Mouse (Mus musculus) ovary, postnatal 10 days (tissue): ENCODE results near the gene Hilpda.

Experiments used
- DNase-seq: peaks from one replicate; pipeline ENCODE4 v3.0.0; 2022; ENCODE audit warnings: low spot score

The Hilpda gene

DNA sequence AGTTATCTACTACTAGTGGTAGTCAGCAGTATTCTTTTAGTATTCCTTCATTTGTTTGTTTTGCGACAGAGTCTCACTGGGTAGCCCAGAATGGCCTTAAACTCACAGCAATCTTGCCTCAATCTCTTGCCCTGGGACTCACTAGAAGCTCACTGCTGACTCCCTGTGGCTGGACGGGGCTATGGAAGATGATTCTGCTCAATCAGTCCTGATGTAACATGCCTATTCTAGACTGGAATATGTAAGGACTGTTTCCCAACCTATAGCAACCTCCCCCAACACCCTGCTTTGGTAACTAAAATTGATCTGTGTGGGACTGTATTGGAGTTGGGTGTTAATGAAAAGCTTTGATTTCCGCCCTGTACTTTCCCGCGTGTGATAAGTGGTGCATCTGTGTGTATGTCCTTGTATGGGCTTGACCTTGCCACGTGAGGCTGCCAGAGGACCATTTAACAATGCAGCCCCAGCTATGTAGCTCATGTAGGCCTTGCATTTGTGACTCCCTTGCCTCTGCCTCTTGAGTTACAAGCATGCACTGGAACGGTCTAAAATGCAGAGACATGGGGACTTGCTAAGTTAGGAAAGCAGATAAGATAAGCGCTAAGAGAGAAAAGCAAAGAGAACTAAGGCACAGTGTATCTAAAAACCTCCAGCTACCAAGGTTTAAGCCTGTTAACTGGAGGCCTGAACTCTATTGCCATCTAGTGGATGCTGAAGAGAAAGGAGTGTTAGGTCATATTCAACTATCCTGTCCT, 6.4 kb downstream of the Hilpda start:
- DNase-seq, result no peak

DNA sequence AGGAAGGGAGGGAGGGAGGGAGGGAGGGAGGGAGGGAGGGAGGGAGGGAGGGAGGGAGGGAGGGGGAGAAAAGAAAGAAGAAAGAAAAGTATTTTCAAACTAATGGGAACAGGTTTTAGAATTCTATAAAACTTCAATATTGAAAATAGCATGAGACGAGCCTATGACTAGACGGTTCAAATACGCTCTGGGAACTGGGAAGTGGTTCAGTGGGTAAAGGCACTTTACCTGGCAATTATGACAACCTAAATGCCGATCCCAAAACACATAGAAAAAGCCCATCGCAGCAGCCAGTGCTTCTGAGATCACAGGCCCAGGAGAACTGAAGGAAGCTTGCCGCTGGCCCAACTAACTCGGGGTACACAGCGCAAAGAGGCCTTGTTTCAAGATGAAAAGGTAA, 7.0 kb downstream of the Hilpda start, which contains the start of gene Fam71f2:
Gene Fam71f2, plus strand, starts transcription at position 301 of the 400 bp plus-strand sequence.
- DNase-seq, result no peak

DNA sequence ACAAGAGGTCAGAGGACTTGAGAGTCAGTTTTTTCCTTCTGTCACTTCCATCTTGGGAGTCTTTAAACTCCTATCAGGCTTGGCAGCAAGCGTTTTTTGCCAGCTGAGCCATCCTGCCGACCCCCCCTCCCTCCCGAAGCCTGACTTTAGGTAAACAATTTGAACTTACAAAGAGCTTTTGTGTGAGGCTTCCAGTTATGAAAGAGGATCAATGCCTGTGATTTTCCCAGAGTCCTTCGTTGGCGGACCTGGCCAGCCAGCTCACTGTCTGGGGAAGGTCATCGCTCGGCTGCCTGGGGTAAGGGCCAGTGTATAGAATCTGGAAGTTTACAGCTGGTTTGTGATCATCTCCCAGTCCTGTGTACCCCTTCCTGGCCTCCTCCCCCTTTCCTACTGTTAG, 8.4 kb downstream of the Hilpda start:
- DNase-seq, result no peak

DNA sequence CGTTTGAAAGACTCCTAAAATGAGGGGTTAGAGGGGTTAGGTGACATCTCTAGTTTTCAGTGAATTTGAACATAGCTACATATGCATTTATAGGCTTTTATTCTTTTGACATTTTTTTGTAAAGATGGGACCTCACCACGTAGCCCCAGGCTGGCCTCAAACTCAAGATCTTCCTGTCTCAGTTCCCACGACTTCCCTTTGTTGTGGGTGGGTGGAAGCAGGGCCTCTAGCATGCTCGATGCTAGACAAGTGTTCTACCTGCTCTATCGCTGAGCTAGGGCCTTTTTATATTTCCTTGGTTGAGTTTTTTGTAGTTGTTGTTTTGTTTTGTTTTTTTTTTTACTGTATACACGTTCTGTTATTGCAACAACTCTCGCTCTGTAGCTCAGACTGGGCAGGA, 14.6 kb downstream of the Hilpda start:
- no peak for DNase-seq

DNA sequence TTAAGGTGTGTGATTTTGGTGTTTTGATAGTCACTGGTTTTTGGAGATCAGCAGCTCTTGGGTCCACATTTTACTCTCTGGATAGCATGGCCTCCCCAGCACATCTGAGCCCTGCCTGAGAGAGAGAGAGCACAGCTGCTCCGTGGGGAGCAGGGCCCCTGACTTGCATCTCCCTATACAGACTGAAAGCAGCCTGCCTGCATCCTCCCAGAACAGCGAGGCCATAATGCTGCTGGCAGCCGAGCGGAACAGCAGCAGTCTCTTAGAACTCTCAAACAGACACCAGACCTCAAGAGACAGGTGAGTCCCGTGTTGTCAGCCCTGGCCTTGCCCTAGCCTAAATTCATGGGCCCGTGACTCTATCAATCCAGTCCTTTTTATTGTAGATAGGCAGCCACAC, 15.2 kb downstream of the Hilpda start:
- DNase-seq, result no peak

DNA sequence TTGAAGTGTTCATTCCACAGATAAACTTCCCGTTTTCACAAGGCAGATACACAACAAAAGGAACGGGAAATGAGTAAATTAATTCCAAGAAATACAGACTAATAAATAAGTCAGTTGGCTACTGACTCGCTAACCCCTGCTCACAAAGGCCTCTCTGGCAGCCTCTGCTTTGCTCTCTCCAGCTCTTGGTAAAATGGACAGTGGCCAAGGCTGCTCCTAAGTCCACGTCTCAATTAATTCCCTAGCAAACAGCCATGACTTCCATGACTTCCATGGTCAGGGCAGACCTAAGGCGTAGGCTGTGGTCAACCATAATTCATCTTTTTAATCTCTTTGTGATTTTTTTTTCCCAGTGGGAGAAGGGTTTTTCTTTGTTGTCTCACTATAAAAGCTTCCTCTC, 15.7 kb downstream of the Hilpda start:
- DNase-seq, result no peak

DNA sequence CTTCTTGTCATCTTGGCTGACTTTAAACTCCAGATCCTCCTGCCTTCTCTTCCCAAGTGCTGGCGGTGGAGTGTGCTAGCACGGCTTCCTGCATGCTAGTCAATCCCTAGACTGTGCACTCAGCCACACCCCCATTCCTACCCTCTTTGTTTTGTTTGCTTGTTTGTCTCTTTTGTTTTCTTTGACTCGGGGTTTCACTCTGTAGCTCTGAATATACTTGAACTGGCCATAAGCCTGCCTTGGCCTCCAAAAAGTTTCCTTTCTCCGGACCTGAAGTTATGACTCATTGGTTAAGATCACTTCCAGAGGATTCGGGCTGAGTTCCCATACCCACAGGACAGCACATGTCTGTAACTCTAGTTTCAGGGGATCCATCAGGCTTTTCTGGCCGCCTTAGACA, 16.4 kb downstream of the Hilpda start:
- DNase-seq, result no peak

DNA sequence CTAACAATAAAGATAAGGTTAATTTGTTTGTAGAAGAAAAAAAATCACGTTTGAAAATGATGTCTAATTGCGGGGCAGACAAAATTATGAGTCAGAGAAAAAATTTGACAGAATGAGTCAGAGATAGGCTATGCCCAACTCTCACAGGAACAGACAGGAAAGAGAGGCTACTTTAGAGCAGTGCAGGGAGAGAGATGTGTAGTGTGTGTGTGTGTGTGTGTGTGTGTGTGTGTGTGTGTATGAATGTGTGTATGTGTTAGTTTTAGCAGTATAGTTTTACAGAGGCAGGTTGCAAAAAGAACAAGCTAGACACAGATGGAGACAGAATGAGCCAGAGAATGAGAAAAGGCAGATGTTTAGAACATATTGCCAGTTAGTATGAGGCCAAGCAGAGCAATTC, 26.8 kb downstream of the Hilpda start:
- no peak for DNase-seq

DNA sequence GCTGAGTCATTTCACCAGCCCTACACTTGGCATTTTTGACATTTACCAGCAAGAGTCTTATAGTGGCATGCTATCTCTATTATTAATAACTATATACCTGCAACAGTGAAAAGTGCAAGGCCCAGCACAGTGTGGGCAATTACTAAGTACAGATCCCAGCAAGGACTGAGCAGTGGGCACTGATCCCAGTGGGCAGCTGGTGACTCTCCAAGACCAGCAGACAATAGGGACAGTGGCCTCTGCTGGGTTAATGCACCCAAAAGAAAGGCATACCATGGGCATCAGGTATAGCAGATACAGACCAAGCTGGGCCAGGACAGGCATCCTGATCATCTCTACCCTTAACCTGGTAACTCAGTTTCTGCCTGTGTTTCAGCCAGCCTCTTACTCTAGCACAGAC, 31.0 kb downstream of the Hilpda start:
- no peak for DNase-seq

DNA sequence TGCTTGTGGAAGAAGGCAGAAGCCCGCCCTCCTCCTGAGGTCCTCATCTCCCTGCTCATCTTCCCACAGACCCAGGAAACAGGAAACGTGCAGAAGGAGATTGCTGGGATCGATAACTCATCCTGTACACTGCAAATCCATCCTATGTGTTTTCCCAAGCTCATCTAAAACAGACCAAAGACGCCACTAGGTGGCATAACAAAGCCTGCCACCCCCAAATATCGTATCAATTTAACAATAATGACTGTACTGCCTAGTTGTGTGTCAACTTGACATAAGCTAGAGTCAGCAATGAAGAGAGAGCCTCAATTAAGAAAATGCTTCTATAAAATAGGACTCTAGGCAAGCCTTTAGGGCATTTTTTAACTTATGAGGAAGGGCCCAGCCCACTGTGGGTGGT, 31.4 kb downstream of the Hilpda start:
- no peak for DNase-seq

DNA sequence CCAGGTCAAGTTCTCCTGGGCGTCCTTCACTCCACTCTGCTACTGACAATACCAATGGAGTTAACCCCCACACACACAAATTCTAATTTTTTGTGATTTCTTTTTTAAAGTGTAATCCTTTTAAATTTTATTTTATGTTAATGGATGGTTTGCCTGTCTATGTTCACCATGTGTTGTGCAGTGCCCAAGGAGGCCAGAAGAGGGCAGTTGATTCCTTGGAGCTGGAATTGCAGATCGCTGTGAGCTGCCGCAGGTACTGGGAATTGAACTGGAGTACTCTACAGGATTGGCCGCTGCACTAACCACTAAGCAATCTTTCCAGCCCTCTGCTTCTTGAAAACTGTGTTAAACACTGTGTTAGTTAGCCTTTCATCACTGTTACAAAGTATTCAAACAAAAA, 33.2 kb downstream of the Hilpda start:
- DNase-seq, result no peak

DNA sequence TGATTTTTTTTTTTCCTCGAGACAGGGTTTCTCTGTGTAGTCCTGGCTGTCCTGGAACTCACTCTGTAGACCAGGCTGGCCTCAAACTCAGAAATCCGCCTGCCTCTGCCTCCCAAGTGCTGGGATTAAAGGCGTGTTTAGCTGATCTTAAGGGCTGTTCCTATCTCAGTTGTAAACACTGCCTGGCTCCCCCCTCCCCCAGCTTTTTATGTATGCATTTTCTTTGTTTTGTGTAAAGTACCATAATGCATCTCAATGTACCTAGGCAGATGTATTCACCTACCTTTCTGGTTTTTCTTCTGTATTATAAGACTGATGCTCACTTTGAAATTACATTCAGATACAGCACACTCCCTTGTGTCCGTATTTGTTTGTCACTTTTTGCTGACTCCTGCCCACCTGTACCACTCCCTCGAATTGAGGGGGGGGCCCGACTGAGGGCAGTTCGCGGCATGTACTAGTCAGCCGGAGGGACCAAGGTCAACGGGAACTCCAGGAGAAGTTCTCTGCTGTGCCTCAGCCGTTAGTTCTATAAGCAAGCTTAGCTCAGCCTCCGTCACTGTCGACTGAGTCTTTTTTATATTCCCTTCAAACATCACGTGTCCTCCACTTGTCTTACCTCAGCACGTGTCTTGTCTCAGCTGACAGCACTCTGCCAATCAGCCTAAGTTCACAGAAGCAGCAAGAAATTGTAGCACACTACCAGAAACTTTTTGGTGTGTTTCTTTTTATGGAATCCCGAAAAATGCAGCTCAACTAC, 36.7 kb downstream of the Hilpda start:
- no peak for DNase-seq

DNA sequence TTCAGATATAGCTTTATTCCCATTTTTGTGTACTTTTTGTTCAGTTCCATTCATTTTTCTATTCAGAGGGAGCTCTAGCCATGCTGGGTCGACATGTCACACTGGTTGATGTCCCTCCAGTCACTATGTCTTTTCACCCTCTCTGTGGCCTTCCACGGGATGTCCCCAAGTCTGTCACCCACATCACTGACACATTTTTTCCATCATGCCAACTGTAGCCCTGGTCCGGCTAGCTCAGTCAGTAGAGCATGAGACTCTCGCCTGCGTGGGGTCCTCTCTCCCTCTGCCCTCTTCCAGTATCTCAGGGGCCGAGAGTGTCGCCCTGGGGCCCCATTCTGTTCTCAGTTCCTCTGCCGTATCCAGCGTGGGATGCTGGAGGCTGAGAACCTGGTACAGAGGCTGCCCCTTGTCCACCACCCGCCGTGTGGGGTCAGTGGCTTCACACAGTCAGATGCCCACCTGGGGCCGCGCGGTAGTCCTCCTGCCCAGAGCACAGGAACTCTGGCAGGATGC, 41.5 kb downstream of the Hilpda start:
- no peak for DNase-seq

DNA sequence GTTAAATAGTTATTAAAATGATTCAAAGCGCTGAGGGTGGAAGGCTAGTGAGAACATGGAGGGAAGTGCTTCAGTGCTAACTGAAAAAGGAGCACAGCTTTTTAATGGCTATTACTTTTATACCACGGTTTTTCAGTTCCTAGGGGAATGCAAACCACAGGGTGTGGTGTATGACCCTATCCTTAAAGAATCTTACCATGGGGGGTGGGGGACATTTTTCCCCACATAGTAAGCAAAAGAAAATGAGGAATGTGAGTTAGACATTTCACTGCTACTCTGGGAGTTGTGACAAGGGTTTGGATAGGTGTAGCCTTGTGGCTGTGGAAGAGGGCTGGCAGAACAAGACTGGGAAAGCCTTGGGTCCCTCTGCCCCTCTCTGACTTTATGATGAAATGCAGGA, 45.0 kb downstream of the Hilpda start:
- DNase-seq, result no peak

DNA sequence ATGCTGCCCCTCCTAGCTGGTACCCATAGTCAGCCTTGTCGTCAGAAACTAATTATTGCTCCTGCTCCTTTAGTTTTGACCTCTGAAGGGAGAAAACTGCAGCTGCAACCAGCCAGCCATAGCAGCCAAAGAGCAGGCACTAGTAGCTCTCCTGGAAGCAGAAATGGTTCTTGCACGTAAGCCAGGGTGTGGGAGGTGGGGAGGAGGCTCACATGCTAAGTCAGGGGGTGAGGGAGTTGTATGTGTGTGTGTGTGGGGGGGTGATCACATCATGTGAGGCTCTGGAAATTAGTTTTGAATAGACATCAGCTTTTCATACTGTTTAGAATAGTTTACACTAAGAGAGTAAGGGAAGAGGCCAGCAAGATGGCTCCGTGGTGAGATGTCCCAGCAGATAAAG, 45.7 kb downstream of the Hilpda start:
- DNase-seq, result no peak

DNA sequence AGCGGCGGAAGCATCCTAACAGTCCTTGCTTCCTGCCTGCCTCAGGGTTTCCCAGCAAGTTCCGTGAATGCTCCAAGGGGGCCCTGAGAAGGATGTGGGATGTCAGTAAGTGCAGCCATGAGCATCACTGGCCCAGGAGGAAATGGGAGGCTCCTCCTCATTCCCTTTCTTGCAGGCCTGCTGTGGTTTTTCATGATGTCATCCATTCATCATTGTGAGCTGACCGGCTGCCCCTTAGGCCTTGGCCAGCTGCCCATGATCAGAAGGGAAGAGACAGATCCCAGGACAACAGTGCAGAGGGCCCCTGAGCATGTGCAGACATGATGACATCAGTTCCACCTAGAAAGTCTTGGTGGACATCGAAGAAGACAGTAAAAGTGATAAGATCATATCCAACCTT, 46.6 kb downstream of the Hilpda start, which contains the start of gene Fam71f1:
Gene Fam71f1, plus strand, starts transcription at position 262 of the 400 bp plus-strand sequence.
- DNase-seq, result no peak

DNA sequence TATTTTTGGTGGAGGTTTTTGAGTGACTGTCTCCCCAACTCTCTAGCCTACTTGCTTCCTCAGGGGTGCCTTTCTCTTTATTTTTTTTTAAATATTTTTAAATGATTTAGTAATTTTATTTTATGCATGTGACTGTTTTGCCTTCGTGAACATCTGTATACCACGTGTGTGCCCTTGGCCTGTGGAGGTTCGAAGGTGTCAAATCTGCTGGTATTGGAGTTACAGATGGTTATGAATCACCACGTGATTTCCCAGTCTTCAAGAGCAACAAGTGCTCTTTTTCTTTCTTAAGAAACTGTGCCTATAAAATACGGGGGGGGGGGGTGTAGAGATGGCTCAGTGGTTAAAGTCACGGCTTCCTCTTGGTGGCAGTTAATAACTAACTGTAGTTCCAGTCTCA, 49.3 kb downstream of the Hilpda start:
- DNase-seq, result no peak

DNA sequence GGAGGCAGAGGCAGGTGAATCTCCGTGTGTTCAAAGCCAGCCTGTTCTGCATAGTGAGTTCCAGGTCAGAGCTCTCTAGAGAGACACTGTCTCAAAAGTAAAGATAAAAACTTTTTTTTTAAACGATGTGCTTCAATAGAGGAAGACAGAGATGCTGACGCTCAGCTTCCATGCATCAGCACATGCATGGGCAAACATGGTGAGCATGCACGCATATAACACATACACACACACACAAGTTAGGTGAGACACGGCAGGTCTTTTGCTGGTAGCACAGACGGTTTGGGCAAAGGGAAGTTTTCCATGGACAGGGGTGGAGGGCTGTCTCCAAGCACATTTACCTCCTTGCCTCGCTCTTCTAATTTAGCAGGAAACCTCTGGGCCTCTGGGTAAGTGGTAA, 49.9 kb downstream of the Hilpda start:
- no peak for DNase-seq

DNA sequence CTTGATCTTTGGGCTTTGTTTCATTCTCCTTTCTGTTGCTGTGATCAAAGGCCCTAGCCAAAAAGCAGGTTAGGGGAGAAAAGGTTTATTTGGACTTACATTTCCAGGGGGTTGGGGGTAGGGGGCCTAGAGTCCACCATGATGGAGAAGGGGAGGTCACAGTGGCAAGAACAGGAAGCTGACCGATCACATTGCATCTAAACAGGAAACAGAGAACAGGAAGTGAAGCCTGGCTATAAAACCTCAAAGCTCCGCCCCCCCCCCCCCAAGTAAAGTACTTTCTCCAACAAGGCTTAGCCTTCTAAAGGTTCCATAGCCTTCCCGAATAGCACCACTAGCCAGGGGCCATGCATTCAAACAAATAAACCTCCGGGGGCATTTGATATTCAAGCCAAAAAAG, 50.4 kb downstream of the Hilpda start:
- DNase-seq, result no peak
